Mouse (Mus musculus) ovary, postnatal 14 days (tissue): Measurements from ENCODE around the gene C1qtnf4.
"Not testable (repeated sequence)": the region's sequence is repeated elsewhere in the genome, so short reads cannot be mapped to it uniquely, and the experiment has no call there.

Experiments
- DNase-seq: peaks from one replicate; pipeline ENCODE4 v3.0.0; 2022; ENCODE audit warnings: low spot score

The C1qtnf4 gene

GRCm38 (mm10) chr2:90881824-90882223 lies 3.8 kb upstream of the C1qtnf4 start:
- DNase-seq = no peak

GRCm38 (mm10) chr2:90886436-90886835 lies 776 bp downstream of the C1qtnf4 start:
- no peak for DNase-seq

GRCm38 (mm10) chr2:90887627-90888026 lies 2.0 kb downstream of the C1qtnf4 start:
- DNase-seq = no peak

GRCm38 (mm10) chr2:90889550-90890548 lies 4.2 kb downstream of the C1qtnf4 start:
- DNase-seq = peak; percentile 37

GRCm38 (mm10) chr2:90893673-90894298 lies 8.1 kb downstream of the C1qtnf4 start:
- DNase-seq = no peak

- not testable (repeated sequence) for DNase-seq
Measured at GRCm38 (mm10) chr2:90894299-90894677, 8.6 kb downstream of the C1qtnf4 start.

- DNase-seq = no peak
Measured at GRCm38 (mm10) chr2:90903398-90903797, 17.7 kb downstream of the C1qtnf4 start.

GRCm38 (mm10) chr2:90904076-90904855 lies 18.6 kb downstream of the C1qtnf4 start, which contains the start of the genes Kbtbd4 and Ndufs3:
TSS of gene Kbtbd4 (plus strand) at chr2:90904740.
TSS of gene Ndufs3 (minus strand) at chr2:90904827.
- peak; percentile 82 for DNase-seq

GRCm38 (mm10) chr2:90904856-90905224 lies 19.2 kb downstream of the C1qtnf4 start:
- no peak for DNase-seq

GRCm38 (mm10) chr2:90906721-90907120 lies 21.1 kb downstream of the C1qtnf4 start:
- no peak for DNase-seq

- no peak for DNase-seq
Measured at GRCm38 (mm10) chr2:90910861-90911260, 25.2 kb downstream of the C1qtnf4 start.

GRCm38 (mm10) chr2:90911668-90912067 lies 26.0 kb downstream of the C1qtnf4 start:
- DNase-seq = no peak

GRCm38 (mm10) chr2:90913671-90914070 lies 28.0 kb downstream of the C1qtnf4 start:
- DNase-seq = no peak

- DNase-seq = no peak
Measured at GRCm38 (mm10) chr2:90915516-90915915, 29.9 kb downstream of the C1qtnf4 start.

- no peak for DNase-seq
Measured at GRCm38 (mm10) chr2:90916560-90917232, 31.0 kb downstream of the C1qtnf4 start.

- DNase-seq = peak; percentile 62
Measured at GRCm38 (mm10) chr2:90917233-90917998, 31.8 kb downstream of the C1qtnf4 start.

- no peak for DNase-seq
Measured at GRCm38 (mm10) chr2:90917999-90918698, 32.5 kb downstream of the C1qtnf4 start.

- DNase-seq = no peak
Measured at GRCm38 (mm10) chr2:90921178-90921577, 35.5 kb downstream of the C1qtnf4 start.

- no peak for DNase-seq
Measured at GRCm38 (mm10) chr2:90922636-90923035, 37.0 kb downstream of the C1qtnf4 start.

- DNase-seq = no peak
Measured at GRCm38 (mm10) chr2:90928566-90928965, 42.9 kb downstream of the C1qtnf4 start.
